Mouse (Mus musculus) small intestine, adult 2 months (tissue): ENCODE results near the gene Ptgr1.

Experiments
- CTCF ChIP-seq: fragments of 200-500 bp; IDR thresholded peaks from 2 replicates; pipeline ENCODE4 v1.5.1; 2012; ENCODE audit warnings: low read depth, mild to moderate bottlenecking, control low read depth, inconsistent platforms, low read length, moderate library complexity, mixed read lengths; ENCODE audit not compliant: insufficient replicate concordance, insufficient read length; ENCODE audit errors: extremely low read depth
- POLR2A ChIP-seq: fragments of 200-500 bp; IDR thresholded peaks from 2 replicates; pipeline ENCODE4 v1.6.1; 2012; ENCODE audit warnings: low read depth, mild to moderate bottlenecking, control low read depth, inconsistent platforms, low read length, moderate library complexity

- TF ChIP-seq POLR2A (no peak), CTCF (no peak)
Measured at GRCm38 (mm10) chr4:59006211-59006610, 19.3 kb upstream of the Ptgr1 start.
